Mouse (Mus musculus): ENCODE data around the gene Gng2. TPM values are rescaled to one million over a fixed set of nuclear protein-coding genes. Genes with fewer than 3 reads are reported as not detected.

The Gng2 gene
- total RNA-seq, 1 experiment from 2014 or later, result 67.2 TPM

GRCm38 (mm10) chr14:19961924-19962915 lies 15.2 kb downstream of the Gng2 start:
- ATAC-seq (replicated peaks in 1 of 2; ENCODE audit: insufficient read depth in 1 of 2, low FRiP score in 2 of 2, low TSS enrichment in 1 of 2, low read depth in 1 of 2, poor library complexity in 2 of 2, severe bottlenecking in 2 of 2), result peak; percentile 28 to 63; a peak in 1 of 4 replicates

DNA sequence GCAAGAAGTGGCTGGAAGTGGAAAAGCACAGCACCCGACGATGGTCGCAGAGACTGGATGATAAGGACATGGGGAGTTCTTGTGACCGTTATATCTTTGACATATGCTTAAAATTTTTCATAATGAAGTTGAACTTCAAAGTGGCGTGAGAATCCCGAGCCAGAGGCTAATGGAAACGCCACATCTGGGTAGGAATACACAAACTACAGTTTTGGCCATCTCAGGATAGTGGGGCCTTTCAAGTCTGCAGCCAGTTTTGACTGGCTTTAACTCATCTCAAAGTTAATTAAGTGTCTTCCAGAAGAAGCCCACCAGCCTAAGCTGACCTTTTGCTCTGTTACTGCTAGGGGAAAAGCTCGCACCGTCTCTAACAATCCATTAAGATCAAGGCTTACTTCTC lies 17.6 kb downstream of the Gng2 start:
- no peak for ATAC-seq (replicated peaks in 1 of 2; ENCODE audit: insufficient read depth in 1 of 2, low FRiP score in 2 of 2, low TSS enrichment in 1 of 2, low read depth in 1 of 2, poor library complexity in 2 of 2, severe bottlenecking in 2 of 2)

DNA sequence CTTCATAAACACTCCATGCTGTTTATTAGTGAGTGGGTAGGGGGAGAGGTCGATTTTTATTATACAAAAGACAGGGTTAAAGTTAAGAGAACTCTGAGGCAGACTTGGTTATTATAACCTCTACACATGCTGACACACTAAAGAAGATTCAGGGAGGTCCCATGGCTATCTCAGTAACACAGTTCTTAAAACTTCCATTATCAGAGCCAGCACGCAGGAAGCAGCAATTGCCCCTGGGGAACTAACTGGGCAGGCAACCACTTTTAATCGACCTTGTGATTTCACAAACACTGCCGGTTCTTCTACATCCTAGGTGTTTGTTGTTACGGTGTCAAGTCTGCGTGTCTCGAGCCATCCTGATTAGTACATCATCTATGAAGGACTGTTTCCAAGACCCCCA lies 22.4 kb downstream of the Gng2 start:
- ATAC-seq (replicated peaks in 1 of 2; ENCODE audit: insufficient read depth in 1 of 2, low FRiP score in 2 of 2, low TSS enrichment in 1 of 2, low read depth in 1 of 2, poor library complexity in 2 of 2, severe bottlenecking in 2 of 2), result no peak

DNA sequence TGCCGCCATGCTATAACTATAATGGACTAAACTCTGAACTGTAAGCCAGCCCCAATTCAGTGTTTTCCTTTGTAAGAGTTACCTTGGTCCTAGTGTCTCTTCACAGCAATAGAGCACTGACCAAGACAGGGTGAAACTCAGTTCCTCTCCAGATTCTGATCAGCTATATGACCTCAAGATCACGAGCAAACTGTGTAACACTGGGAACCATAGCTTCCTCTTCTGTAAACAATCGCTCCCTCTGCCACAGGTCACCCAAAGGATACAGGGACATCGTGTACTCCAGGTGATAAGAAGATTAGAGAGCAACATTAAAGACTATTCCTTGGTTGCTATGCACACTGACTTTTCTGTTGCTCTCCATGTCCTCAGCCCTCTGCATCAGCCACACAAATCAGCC lies 26.6 kb downstream of the Gng2 start:
- ATAC-seq (replicated peaks in 1 of 2; ENCODE audit: insufficient read depth in 1 of 2, low FRiP score in 2 of 2, low TSS enrichment in 1 of 2, low read depth in 1 of 2, poor library complexity in 2 of 2, severe bottlenecking in 2 of 2), result no peak

- ATAC-seq (replicated peaks in 1 of 2; ENCODE audit: insufficient read depth in 1 of 2, low FRiP score in 2 of 2, low TSS enrichment in 1 of 2, low read depth in 1 of 2, poor library complexity in 2 of 2, severe bottlenecking in 2 of 2), result no peak
Measured at GRCm38 (mm10) chr14:19949475-19949874, 28.0 kb downstream of the Gng2 start.

GRCm38 (mm10) chr14:19946221-19946620 lies 31.2 kb downstream of the Gng2 start:
- ATAC-seq (replicated peaks in 1 of 2; ENCODE audit: insufficient read depth in 1 of 2, low FRiP score in 2 of 2, low TSS enrichment in 1 of 2, low read depth in 1 of 2, poor library complexity in 2 of 2, severe bottlenecking in 2 of 2), result no peak

DNA sequence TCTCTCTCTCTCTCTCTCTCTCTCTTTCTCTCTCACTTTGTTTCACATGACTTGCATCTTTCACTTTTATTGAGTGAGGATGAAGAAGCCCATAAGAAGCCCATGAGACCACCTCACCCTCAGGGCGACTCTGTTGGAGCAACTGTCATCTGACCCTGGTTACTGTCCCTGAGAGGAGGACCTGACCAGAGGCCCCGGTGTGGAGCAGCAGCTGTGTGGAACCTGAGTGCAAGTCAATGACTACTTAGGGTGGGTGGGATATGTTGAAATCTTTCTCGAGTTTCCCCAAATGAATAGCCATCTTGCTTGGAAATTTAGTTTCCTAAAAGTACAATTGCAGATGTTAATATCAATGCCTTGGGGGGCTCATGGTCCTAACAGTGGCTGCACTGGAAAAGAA lies 34.7 kb downstream of the Gng2 start:
- ATAC-seq (replicated peaks in 1 of 2; ENCODE audit: insufficient read depth in 1 of 2, low FRiP score in 2 of 2, low TSS enrichment in 1 of 2, low read depth in 1 of 2, poor library complexity in 2 of 2, severe bottlenecking in 2 of 2), result no peak

GRCm38 (mm10) chr14:19942329-19942728 lies 35.1 kb downstream of the Gng2 start:
- no peak for ATAC-seq (replicated peaks in 1 of 2; ENCODE audit: insufficient read depth in 1 of 2, low FRiP score in 2 of 2, low TSS enrichment in 1 of 2, low read depth in 1 of 2, poor library complexity in 2 of 2, severe bottlenecking in 2 of 2)

DNA sequence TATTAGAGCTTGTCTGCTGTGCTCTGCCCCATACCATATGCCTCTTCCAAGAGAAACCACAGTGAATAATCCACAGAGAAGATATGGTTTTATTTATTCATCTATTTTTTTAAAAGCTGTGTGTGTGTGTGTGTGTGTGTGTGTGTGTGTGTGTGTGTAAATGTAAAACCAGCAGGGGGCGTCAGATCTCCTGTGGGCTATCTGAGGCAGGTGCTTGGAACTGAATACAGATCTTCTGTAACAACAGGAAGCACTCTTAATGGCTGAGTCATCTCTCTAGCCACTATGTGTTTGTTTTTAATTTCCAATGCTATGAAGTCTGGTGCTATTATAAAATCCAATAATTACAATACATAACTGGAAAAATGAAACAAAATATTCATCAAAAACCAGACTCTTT lies 37.4 kb downstream of the Gng2 start:
- no peak for ATAC-seq (replicated peaks in 1 of 2; ENCODE audit: insufficient read depth in 1 of 2, low FRiP score in 2 of 2, low TSS enrichment in 1 of 2, low read depth in 1 of 2, poor library complexity in 2 of 2, severe bottlenecking in 2 of 2)

DNA sequence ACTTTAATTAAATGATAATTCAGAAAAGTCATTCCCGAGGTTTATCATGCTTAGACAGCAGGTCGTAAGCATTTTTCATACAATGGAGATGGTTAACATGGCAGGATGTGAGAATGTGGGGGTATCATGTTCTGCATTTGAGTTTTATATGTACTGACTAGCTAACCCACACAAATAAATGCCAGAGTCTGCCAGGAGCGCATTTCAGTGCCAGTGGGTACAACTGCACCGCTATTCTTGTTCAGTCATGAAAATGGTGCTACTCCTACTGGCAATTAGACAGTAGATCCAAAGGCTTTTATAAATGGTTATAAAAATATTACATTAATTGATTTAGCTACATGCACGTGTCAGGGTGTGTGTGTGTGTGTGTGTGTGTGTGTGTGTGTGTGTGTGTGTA lies 38.9 kb downstream of the Gng2 start:
- ATAC-seq (replicated peaks in 1 of 2; ENCODE audit: insufficient read depth in 1 of 2, low FRiP score in 2 of 2, low TSS enrichment in 1 of 2, low read depth in 1 of 2, poor library complexity in 2 of 2, severe bottlenecking in 2 of 2), result no peak

DNA sequence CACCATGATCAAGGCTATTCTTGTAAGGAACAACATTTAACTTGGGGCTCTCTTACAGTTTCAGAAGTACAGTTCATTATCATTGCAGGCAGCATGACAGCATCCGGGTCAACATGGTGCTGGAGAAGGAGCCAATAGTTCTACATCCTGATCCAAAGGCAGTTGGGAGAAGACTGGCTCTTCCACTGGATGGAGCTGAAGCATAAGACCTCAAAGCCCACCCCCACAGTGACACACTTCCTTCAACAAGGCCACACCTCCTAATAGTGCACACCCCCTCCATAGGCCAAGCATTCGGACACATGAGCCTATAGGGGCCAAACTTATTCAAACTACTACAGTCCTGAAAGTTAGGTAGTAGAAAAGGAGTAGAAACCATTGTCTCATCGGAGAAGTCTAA lies 42.3 kb downstream of the Gng2 start:
- ATAC-seq (replicated peaks in 1 of 2; ENCODE audit: insufficient read depth in 1 of 2, low FRiP score in 2 of 2, low TSS enrichment in 1 of 2, low read depth in 1 of 2, poor library complexity in 2 of 2, severe bottlenecking in 2 of 2), result no peak

DNA sequence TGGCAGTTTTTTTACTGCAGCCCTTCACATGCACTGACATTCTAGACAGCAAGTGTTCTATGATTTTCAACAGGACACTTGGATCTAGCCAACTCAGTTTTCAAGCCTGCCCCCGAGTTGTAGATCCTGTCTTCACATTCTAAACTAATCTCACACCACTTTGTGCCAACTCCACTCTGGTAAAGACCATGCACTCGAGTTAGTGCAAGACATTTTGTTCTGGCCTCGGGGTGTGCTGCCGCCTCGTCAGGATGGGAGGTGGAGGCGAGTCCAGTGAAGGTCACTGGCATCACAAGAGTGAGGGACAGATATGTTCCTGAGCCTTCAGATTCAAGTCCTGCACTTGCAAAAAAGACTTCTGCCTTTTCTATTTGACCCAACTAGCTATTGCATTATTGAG lies 44.1 kb downstream of the Gng2 start:
- no peak for ATAC-seq (replicated peaks in 1 of 2; ENCODE audit: insufficient read depth in 1 of 2, low FRiP score in 2 of 2, low TSS enrichment in 1 of 2, low read depth in 1 of 2, poor library complexity in 2 of 2, severe bottlenecking in 2 of 2)

DNA sequence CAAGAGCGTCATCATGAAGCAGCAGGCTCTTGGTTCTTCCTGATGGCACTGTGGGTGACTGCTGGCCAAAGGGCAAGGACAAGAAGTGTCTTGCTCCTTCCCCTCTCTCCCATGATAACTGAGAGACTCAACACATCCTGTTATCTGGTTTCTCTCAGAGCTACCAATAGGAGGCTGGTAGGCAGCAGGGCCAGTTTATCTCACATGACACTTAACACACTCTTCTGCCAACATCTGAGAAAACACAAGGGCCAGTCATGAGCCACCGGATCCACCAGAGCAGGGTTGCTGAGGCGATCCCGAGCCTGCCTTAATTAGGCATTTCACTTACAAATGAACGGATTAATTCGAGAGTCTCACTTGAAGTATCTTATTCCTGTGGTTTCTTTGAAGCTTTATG lies 49.5 kb downstream of the Gng2 start:
- no peak for ATAC-seq (replicated peaks in 1 of 2; ENCODE audit: insufficient read depth in 1 of 2, low FRiP score in 2 of 2, low TSS enrichment in 1 of 2, low read depth in 1 of 2, poor library complexity in 2 of 2, severe bottlenecking in 2 of 2)

- ATAC-seq (replicated peaks in 1 of 2; ENCODE audit: insufficient read depth in 1 of 2, low FRiP score in 2 of 2, low TSS enrichment in 1 of 2, low read depth in 1 of 2, poor library complexity in 2 of 2, severe bottlenecking in 2 of 2), result no peak
Measured at GRCm38 (mm10) chr14:19927156-19927555, 50.3 kb downstream of the Gng2 start.

- ATAC-seq (replicated peaks in 1 of 2; ENCODE audit: insufficient read depth in 1 of 2, low FRiP score in 2 of 2, low TSS enrichment in 1 of 2, low read depth in 1 of 2, poor library complexity in 2 of 2, severe bottlenecking in 2 of 2), result peak; percentile 54 to 64; a peak in 3 of 4 replicates
Measured at GRCm38 (mm10) chr14:19926312-19926711, 51.1 kb downstream of the Gng2 start.

DNA sequence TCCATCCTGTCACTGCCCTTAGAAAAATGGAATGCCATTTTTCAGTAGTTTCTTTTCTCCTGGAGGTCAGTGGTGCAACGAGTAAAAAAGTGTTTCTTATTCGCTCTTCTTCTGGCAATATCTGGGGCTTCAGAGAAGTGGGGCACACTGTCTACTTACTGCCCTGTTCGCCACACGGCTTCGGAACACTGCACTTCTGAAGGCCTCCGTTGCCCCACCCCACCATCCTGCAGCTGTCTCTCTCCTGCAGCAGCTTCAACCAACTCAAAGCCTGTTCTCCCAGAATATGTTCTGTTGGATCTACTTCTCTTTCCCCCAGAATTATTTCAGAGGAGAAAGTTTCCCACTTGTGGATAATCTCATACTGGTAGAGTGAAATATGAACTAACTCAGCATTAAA lies 52.3 kb downstream of the Gng2 start:
- no peak for ATAC-seq (replicated peaks in 1 of 2; ENCODE audit: insufficient read depth in 1 of 2, low FRiP score in 2 of 2, low TSS enrichment in 1 of 2, low read depth in 1 of 2, poor library complexity in 2 of 2, severe bottlenecking in 2 of 2)

DNA sequence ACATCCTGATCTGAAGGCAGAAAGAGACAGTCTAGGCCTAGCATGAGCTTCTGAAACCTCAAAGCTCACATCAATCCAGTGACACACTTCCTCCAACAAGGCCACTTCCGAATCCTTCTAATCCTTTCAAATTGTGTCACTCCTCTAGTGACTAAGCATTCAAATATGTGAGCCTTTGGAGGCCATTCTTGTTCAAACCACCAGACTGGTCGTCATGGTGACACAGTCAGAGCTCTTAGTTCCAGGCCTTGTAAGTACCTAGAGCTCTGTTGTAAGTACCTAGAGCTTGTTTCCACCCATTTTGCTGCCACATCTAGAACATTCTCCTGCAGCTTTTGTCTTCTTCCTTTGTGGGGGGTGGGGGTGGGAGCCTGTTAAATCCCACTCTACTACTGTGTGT lies 53.3 kb downstream of the Gng2 start:
- ATAC-seq (replicated peaks in 1 of 2; ENCODE audit: insufficient read depth in 1 of 2, low FRiP score in 2 of 2, low TSS enrichment in 1 of 2, low read depth in 1 of 2, poor library complexity in 2 of 2, severe bottlenecking in 2 of 2), result no peak

GRCm38 (mm10) chr14:19920254-19920691 lies 57.2 kb downstream of the Gng2 start:
- ATAC-seq (replicated peaks in 1 of 2; ENCODE audit: insufficient read depth in 1 of 2, low FRiP score in 2 of 2, low TSS enrichment in 1 of 2, low read depth in 1 of 2, poor library complexity in 2 of 2, severe bottlenecking in 2 of 2), result no peak

DNA sequence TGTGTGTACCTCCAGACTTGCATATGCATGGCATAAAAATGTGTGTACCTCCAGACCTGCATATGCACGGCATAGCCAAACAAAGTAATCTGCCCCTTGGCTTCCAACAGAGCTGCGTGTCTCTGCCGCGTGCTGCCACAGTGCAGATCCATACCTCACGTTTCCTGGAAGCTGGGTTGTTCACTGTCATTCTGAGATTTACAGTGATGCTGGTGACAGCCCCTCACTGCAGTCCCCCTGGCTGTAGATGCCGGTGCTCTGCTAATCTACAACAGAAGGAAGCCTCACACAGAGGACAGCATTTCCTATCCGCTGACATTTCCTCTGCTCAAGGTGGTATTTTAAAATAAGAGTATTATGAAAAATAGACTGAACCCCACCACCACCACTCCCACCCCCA lies 57.6 kb downstream of the Gng2 start:
- ATAC-seq (replicated peaks in 1 of 2; ENCODE audit: insufficient read depth in 1 of 2, low FRiP score in 2 of 2, low TSS enrichment in 1 of 2, low read depth in 1 of 2, poor library complexity in 2 of 2, severe bottlenecking in 2 of 2), result no peak

All from hematopoietic stem cell, adult 5-6 weeks (primary cell).